Mouse (Mus musculus) C2C12 (cell line): ENCODE data around the gene Dis3. TPM values are rescaled to one million over a fixed set of nuclear protein-coding genes. Genes with fewer than 3 reads are reported as not detected.
"Not testable (repeated sequence)": the region's sequence is repeated elsewhere in the genome, so short reads cannot be mapped to it uniquely, and the experiment has no call there.

ENCODE experiments used
- H3K27me3 ChIP-seq: one replicate; pipeline ENCODE4 v1.6.1; 2011; ENCODE audit not compliant: control insufficient read depth, insufficient read depth, insufficient read length
- H3K36me3 ChIP-seq: one replicate; pipeline ENCODE4 v1.6.1; 2011; ENCODE audit not compliant: control insufficient read depth, insufficient read depth
- H3K4me3 ChIP-seq: one replicate; pipeline ENCODE4 v1.5.1; 2011; ENCODE audit warnings: mild to moderate bottlenecking, control low read depth; ENCODE audit not compliant: poor library complexity, insufficient read depth, severe bottlenecking
- H3K79me2 ChIP-seq: one replicate; pipeline ENCODE4 v1.6.1; 2011; ENCODE audit not compliant: control insufficient read depth, insufficient read depth
- H3K79me3 ChIP-seq: one replicate; pipeline ENCODE4 v1.6.1; 2011; ENCODE audit warnings: low read depth, control low read depth
- H3ac ChIP-seq: one replicate; pipeline ENCODE3; 2011; ENCODE audit warnings: low read depth; ENCODE audit not compliant: control insufficient read depth, insufficient read length
- CEBPB ChIP-seq: IDR thresholded peaks from one replicate; pipeline ENCODE4 v1.6.1; 2011; ENCODE audit warnings: low read depth, mild to moderate bottlenecking, control low read depth, moderate library complexity
- CTCF ChIP-seq: IDR thresholded peaks from one replicate; pipeline ENCODE4 v1.5.1; 2011; ENCODE audit not compliant: control insufficient read depth, insufficient read depth, insufficient read length
- FOSL1 ChIP-seq: IDR thresholded peaks from one replicate; pipeline ENCODE4 v1.8.0; 2011; ENCODE audit warnings: mild to moderate bottlenecking, low read length; ENCODE audit not compliant: poor library complexity, insufficient read depth, severe bottlenecking
- MAX ChIP-seq: IDR thresholded peaks from one replicate; pipeline ENCODE4 v1.6.1; 2011; ENCODE audit warnings: mild to moderate bottlenecking, control low read depth
- MYOD1 ChIP-seq: IDR thresholded peaks from one replicate; pipeline ENCODE4 v1.6.1; 2011; ENCODE audit warnings: low read depth; ENCODE audit not compliant: control insufficient read depth, insufficient read length
- MYOG ChIP-seq: IDR thresholded peaks from one replicate; pipeline ENCODE4 v1.6.1; 2011; ENCODE audit not compliant: control insufficient read depth, insufficient read length; ENCODE audit errors: extremely low read depth
- USF1 ChIP-seq: IDR thresholded peaks from one replicate; pipeline ENCODE4 v1.6.1; 2011; ENCODE audit warnings: low read depth, mild to moderate bottlenecking, control low read depth, moderate library complexity
- polyA plus RNA-seq: library from polyadenylated mRNA; unstranded; fragments of >200 nt; fragmentation: generic; extraction: Trizol; gene quantifications from one replicate; pipeline ENCODE4 v1.2.1, GENCODE M21; 2012; ENCODE audit warnings: missing spikeins

Dis3 gene
- polyA plus RNA-seq, 1 experiment, result 19.3 TPM

GRCm38 (mm10) chr14:99044096-99044495 is 55.5 kb downstream of the Dis3 start:
- no peaks in the 10 kb centered on the region for H3K27me3 ChIP-seq
- TF ChIP-seq USF1 (no peak), CEBPB (no peak), FOSL1 (no peak), MYOG (no peak), MYOD1 (no peak), MAX (no peak), CTCF (no peak)

GRCm38 (mm10) chr14:99043499-99043898 is 56.1 kb downstream of the Dis3 start:
- H3K79me3 ChIP-seq, result peaks cover 86% of the 10 kb centered on the region
- no peak overlapping the region for H3ac ChIP-seq
- H3K27me3 ChIP-seq, result no peaks in the 10 kb centered on the region
- H3K79me2 ChIP-seq, result peaks cover 97% of the 10 kb centered on the region
- TF ChIP-seq MYOD1 (no peak), CEBPB (no peak), FOSL1 (no peak), CTCF (no peak), MAX (no peak)
- no peak overlapping the region for H3K4me3 ChIP-seq
- peaks cover 26% of the 10 kb centered on the region for H3K36me3 ChIP-seq

More at GRCm38 (mm10) chr14:99044096-99044495, 55.5 kb downstream of the Dis3 start:
- H3K79me2 ChIP-seq, result peaks cover 97% of the 10 kb centered on the region
- H3K36me3 ChIP-seq, result peaks cover 26% of the 10 kb centered on the region
- H3K79me3 ChIP-seq, result peaks cover 84% of the 10 kb centered on the region
- no peak overlapping the region for H3K4me3 ChIP-seq
- no peak overlapping the region for H3ac ChIP-seq

- Histone ChIP-seq H3ac (no peak overlapping the region), H3K79me3 (peaks cover 80% of the 10 kb centered on the region), H3K27me3 (no peaks in the 10 kb centered on the region), H3K4me3 (no peak overlapping the region), H3K79me2 (peaks cover 92% of the 10 kb centered on the region), H3K36me3 (peaks cover 35% of the 10 kb centered on the region)
- no peak for TF ChIP-seq CEBPB
- no peak for TF ChIP-seq USF1
- TF ChIP-seq CTCF, result no peak
- no peak for TF ChIP-seq MYOG
- no peak for TF ChIP-seq MAX
- TF ChIP-seq MYOD1, result no peak
- no peak for TF ChIP-seq FOSL1
Measured at GRCm38 (mm10) chr14:99041416-99041815, 58.2 kb downstream of the Dis3 start.

- Histone ChIP-seq H3K79me3 (peaks cover 69% of the 10 kb centered on the region), H3K79me2 (peaks cover 74% of the 10 kb centered on the region), H3K36me3 (peaks cover 49% of the 10 kb centered on the region)
- not testable (repeated sequence) for H3K4me3 ChIP-seq, H3ac ChIP-seq, H3K27me3 ChIP-seq
Measured at GRCm38 (mm10) chr14:99039308-99039707, 60.3 kb downstream of the Dis3 start.

- no peak for TF ChIP-seq MAX
- TF ChIP-seq CTCF, result no peak
- TF ChIP-seq CEBPB, result no peak
- TF ChIP-seq USF1, result no peak
- TF ChIP-seq MYOD1, result no peak
- TF ChIP-seq FOSL1, result no peak
- TF ChIP-seq MYOG, result no peak
Measured at GRCm38 (mm10) chr14:99037703-99038102, 61.9 kb downstream of the Dis3 start.

GRCm38 (mm10) chr14:99036039-99036438 is 63.5 kb downstream of the Dis3 start:
- Histone ChIP-seq H3K4me3 (no peak overlapping the region), H3K36me3 (peaks cover 67% of the 10 kb centered on the region), H3K79me2 (peaks cover 41% of the 10 kb centered on the region), H3K79me3 (peaks cover 39% of the 10 kb centered on the region), H3K27me3 (no peaks in the 10 kb centered on the region), H3ac (no peak overlapping the region)
- TF ChIP-seq MYOD1, result no peak
- TF ChIP-seq MAX, result no peak
- no peak for TF ChIP-seq CEBPB
- TF ChIP-seq CTCF, result no peak
- no peak for TF ChIP-seq USF1
- TF ChIP-seq FOSL1, result no peak
- TF ChIP-seq MYOG, result no peak

More at GRCm38 (mm10) chr14:99037703-99038102, 61.9 kb downstream of the Dis3 start:
- peaks cover 58% of the 10 kb centered on the region for H3K79me2 ChIP-seq
- H3K36me3 ChIP-seq, result peaks cover 62% of the 10 kb centered on the region
- H3ac ChIP-seq, result no peak overlapping the region
- no peak overlapping the region for H3K4me3 ChIP-seq
- no peaks in the 10 kb centered on the region for H3K27me3 ChIP-seq
- peaks cover 56% of the 10 kb centered on the region for H3K79me3 ChIP-seq

- not testable (repeated sequence) for H3ac ChIP-seq, H3K27me3 ChIP-seq, H3K4me3 ChIP-seq
- Histone ChIP-seq H3K79me2 (peaks cover 29% of the 10 kb centered on the region), H3K36me3 (peaks cover 59% of the 10 kb centered on the region), H3K79me3 (peaks cover 27% of the 10 kb centered on the region)
Measured at GRCm38 (mm10) chr14:99034851-99035250, 64.7 kb downstream of the Dis3 start.
